Mouse (Mus musculus): ENCODE measurements at regions not wholly inside any gene's neighbourhood (a gene's known extent, or its start where the extent isn't known, plus 50 kb on each side); places are given as distances from the start of the nearest gene placed in this dataset.

GRCm38 (mm10) chr2:108919500-108920045 lies 361.0 kb upstream of the Kif18a start:
- DNase-seq: no peak

DNA sequence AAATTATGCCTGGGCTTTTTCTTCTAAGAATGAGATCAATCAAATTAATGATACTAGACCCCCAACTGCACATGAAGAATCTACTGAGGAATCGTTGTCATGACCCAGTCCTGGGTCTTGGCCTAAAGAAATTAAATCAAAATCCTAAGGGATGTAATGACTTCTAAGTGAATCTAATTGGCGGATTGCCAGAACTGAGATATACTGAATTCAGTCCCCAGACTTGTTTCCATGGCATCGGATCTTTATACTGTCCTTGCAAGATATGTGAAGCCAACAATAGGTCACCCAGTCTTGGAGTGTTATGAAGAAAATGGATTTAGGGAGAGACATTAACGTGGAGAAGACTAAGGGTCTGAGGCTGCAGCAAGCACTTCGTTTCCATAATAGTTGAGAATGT lies 360.4 kb upstream of the Kif18a start:
- no peak for DNase-seq

DNA sequence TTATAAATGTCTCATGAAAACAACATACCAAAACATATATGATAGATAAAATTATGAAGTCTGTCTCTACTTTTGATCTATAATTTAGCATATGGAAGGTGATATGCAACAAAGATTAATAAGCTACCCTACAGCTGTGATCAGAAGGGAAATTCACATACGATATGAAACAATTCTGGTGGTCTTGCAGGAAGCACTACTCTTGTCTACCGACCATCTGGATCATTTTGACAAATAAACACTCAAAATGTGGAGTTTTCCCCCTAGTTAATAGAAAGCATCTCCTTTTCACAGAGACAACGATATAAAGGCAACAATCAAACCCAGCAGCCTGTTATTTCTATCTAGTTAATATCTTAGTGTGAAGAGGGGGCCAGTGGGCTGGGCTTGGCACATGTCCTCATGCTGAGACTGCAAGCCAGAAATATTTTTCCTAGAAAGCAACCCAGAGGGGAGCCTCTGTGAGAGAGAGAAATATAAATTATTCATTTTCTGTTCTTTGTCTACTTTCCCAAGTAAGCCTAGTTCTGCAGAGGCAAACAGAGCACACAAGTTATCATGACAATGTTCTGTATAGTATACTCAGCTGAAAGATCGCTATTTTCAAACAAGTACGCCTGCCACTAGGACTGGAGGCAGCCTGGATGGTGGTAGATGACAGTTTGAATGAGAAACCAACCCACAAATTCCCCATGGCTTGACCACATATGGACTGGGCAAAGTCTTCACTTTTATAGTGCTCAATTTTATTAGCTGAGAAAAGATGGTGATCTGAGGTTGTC lies 344.4 kb upstream of the Kif18a start:
- no peak for DNase-seq

DNA sequence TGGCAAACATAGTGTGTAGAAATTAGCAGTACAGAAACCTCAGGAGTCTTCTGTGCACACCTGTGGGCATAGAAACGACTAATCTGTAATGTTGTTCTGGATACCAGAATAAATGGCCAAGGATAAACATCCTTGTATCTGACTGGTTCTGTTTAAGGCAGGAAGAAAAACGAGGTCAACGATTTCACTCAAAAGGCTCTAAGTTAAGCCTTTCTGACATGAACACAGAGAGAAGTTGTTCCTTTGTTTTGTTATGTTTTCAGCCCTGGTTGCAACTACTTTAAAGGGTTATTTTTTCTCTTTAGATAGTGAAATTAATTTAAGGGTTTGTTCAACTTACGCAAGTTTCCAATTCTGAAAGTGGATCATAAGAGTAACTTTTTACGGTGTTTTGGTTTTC lies 299.6 kb upstream of the Kif18a start:
- DNase-seq: no peak

- DNase-seq: no peak
Measured at GRCm38 (mm10) chr2:109016223-109016622, 264.3 kb upstream of the Kif18a start.

DNA sequence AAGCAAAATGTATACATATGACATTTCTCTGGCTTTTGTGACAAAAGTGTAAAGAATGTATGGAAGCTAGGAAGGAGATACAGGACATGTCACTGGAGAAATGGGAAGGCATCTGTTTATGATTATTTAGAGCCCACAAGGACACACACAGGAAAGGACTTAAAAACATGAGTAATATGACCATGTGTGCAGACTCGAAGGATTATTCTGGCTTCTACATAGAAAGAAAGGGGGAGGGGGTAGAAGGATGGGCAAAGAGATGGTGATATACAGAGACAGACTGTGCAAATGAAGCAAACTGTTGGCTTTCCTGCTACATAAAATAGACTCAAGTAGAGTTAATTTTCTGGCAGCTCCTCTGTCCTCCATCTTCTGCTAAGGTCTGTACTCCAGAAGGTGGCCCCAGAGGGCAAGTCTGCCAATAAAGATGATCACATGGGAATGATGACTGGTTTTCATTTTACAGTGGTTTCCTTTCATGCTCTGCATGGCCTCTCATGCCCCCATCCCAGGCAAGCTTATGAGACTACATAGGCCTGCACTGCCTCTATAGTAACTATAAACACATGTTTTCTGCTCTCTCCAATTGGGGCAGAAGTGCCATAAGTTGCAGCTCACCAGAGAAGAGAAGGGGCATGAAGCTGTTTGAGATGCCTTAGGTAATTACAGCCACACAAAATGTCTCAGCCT lies 263.4 kb upstream of the Kif18a start:
- no peak for DNase-seq

- no peak for DNase-seq
Measured at GRCm38 (mm10) chr2:109038131-109038695, 242.3 kb upstream of the Kif18a start.

Measured in spleen, adult 18-20 months (tissue).